Mouse (Mus musculus) MEL (cell line): Measurements from ENCODE around the gene Csn3. TPM values are rescaled to one million over a fixed set of nuclear protein-coding genes. Genes with fewer than 3 reads are reported as not detected.

Experiments used
- DNase-seq: peaks from one replicate; pipeline ENCODE4 v3.0.0; 2011; ENCODE audit warnings: low read depth, low spot score
- H3K27ac ChIP-seq: 2 replicates; pipeline ENCODE4 v1.5.1; 2012; ENCODE audit warnings: low read depth, mild to moderate bottlenecking, control low read depth, low read length, moderate library complexity; ENCODE audit not compliant: control insufficient read depth
- H3K27me3 ChIP-seq, 2 experiments: fragments of 150-350 bp in 1 of 2; sonication (generic) in 1 of 2; 2 replicates each; pipeline ENCODE4 v1.6.1; 2012; ENCODE audit warnings: low read length in 2 of 2, mild to moderate bottlenecking in 2 of 2, improper control_type of control experiment in 1 of 2, moderate library complexity in 1 of 2; ENCODE audit not compliant: insufficient read depth in 2 of 2, control insufficient read depth in 1 of 2
- H3K36me3 ChIP-seq, 2 experiments: 2 replicates each; pipeline ENCODE4 v1.6.1; 2012 to 2014; ENCODE audit warnings: low read length in 2 of 2, improper control_type of control experiment in 1 of 2, inconsistent platforms in 1 of 2, mild to moderate bottlenecking in 1 of 2; ENCODE audit not compliant: insufficient read depth in 2 of 2, control insufficient read depth in 1 of 2
- H3K4me1 ChIP-seq, 2 experiments: fragments of 150-350 bp in 1 of 2; sonication (generic) in 1 of 2; 2 replicates each; pipeline ENCODE4 v1.6.1; 2012; ENCODE audit warnings: low read length in 2 of 2, improper control_type of control experiment in 1 of 2, mild to moderate bottlenecking in 1 of 2; ENCODE audit not compliant: insufficient read depth in 2 of 2, control insufficient read depth in 1 of 2
- H3K4me3 ChIP-seq, 2 experiments: fragments of 150-350 bp in 1 of 2; sonication (generic) in 1 of 2; 2 replicates each; pipeline ENCODE4 v1.5.1; 2012; ENCODE audit warnings: low read depth in 2 of 2, low read length in 2 of 2, mild to moderate bottlenecking in 2 of 2, moderate library complexity in 2 of 2, control low read depth in 1 of 2, improper control_type of control experiment in 1 of 2; ENCODE audit not compliant: control insufficient read depth in 1 of 2, insufficient read depth in 1 of 2
- H3K79me2 ChIP-seq: 2 replicates; pipeline ENCODE4 v1.6.1; 2012; ENCODE audit warnings: mild to moderate bottlenecking, low read length, moderate library complexity; ENCODE audit not compliant: control insufficient read depth, poor library complexity, insufficient read depth
- H3K9ac ChIP-seq: 2 replicates; pipeline ENCODE4 v1.6.1; 2012; ENCODE audit warnings: low read depth, mild to moderate bottlenecking, control low read depth, low read length, moderate library complexity; ENCODE audit not compliant: control insufficient read depth, poor library complexity, severe bottlenecking
- H3K9me3 ChIP-seq: fragments of 150-350 bp; sonication (generic); replicated peaks from 2 replicates; pipeline ENCODE4 v1.6.1; 2012; ENCODE audit warnings: mild to moderate bottlenecking, low read length, improper control_type of control experiment, moderate library complexity; ENCODE audit not compliant: insufficient read depth
- BHLHE40 ChIP-seq: IDR thresholded peaks from 2 replicates; pipeline ENCODE4 v1.6.1; 2012; ENCODE audit warnings: low read depth, mild to moderate bottlenecking, inconsistent platforms, low read length, improper control_type of control experiment, borderline replicate concordance
- CTCF ChIP-seq, 3 experiments: IDR thresholded peaks in 2 of 3; conservative IDR thresholded peaks in 1 of 3; 2 replicates each; pipeline ENCODE4 v1.5.1; 2011 to 2012; ENCODE audit warnings: low read length in 3 of 3, low read depth in 2 of 3, mild to moderate bottlenecking in 2 of 3, improper control_type of control experiment in 1 of 3, inconsistent platforms in 1 of 3, mixed read lengths in 1 of 3, moderate library complexity in 1 of 3; ENCODE audit not compliant: control insufficient read depth in 1 of 3, insufficient read depth in 1 of 3, poor library complexity in 1 of 3, severe bottlenecking in 1 of 3
- E2F4 ChIP-seq: IDR thresholded peaks from 2 replicates; pipeline ENCODE4 v1.6.1; 2011; ENCODE audit warnings: low read depth, low read length, improper control_type of control experiment, borderline replicate concordance
- ELF1 ChIP-seq: IDR thresholded peaks from 2 replicates; pipeline ENCODE4 v1.6.1; 2014; ENCODE audit warnings: low read depth, mild to moderate bottlenecking, inconsistent platforms, low read length, improper control_type of control experiment, moderate library complexity
- EP300 ChIP-seq, 2 experiments: IDR thresholded peaks; 2 replicates each; pipeline ENCODE4 v1.6.1; 2011; ENCODE audit warnings: improper control_type of control experiment in 2 of 2, low read length in 2 of 2, low read depth in 1 of 2, mild to moderate bottlenecking in 1 of 2
- GABPA ChIP-seq: IDR thresholded peaks from 2 replicates; pipeline ENCODE4 v1.6.1; 2012; ENCODE audit warnings: low read depth, mild to moderate bottlenecking, inconsistent platforms, low read length, improper control_type of control experiment, moderate library complexity
- GATA1 ChIP-seq: IDR thresholded peaks from 2 replicates; pipeline ENCODE4 v1.6.1; 2011; ENCODE audit warnings: low read depth, low read length, improper control_type of control experiment
- JUND ChIP-seq: IDR thresholded peaks from 2 replicates; pipeline ENCODE4 v1.6.1; 2011; ENCODE audit warnings: low read depth, mild to moderate bottlenecking, improper control_type of control experiment, low read length
- KAT2A ChIP-seq: conservative IDR thresholded peaks from 2 replicates; pipeline ENCODE4 v1.6.1; 2012; ENCODE audit warnings: low read depth, low read length, improper control_type of control experiment, inconsistent platforms
- MAX ChIP-seq: IDR thresholded peaks from 2 replicates; pipeline ENCODE4 v1.6.1; 2011; ENCODE audit warnings: low read length, improper control_type of control experiment
- MAZ ChIP-seq: IDR thresholded peaks from 2 replicates; pipeline ENCODE4 v1.6.1; 2012; ENCODE audit warnings: low read depth, mild to moderate bottlenecking, inconsistent platforms, low read length, improper control_type of control experiment
- MEF2A ChIP-seq: IDR thresholded peaks from 2 replicates; pipeline ENCODE4 v1.6.1; 2014; ENCODE audit warnings: low read depth, mild to moderate bottlenecking, inconsistent platforms, low read length, improper control_type of control experiment; ENCODE audit not compliant: poor library complexity, insufficient replicate concordance, severe bottlenecking; ENCODE audit errors: extremely low read depth
- MXI1 ChIP-seq: IDR thresholded peaks from 2 replicates; pipeline ENCODE4 v1.6.1; 2011; ENCODE audit warnings: mild to moderate bottlenecking, low read depth, low read length, improper control_type of control experiment
- MYB ChIP-seq: IDR thresholded peaks from 2 replicates; pipeline ENCODE4 v1.6.1; 2011; ENCODE audit warnings: mild to moderate bottlenecking, low read depth, low read length, improper control_type of control experiment
- NELFE ChIP-seq: IDR thresholded peaks from 2 replicates; pipeline ENCODE4 v1.6.1; 2011; ENCODE audit warnings: low read depth, low read length, improper control_type of control experiment
- NRF1 ChIP-seq: IDR thresholded peaks from 2 replicates; pipeline ENCODE4 v1.6.1; 2014; ENCODE audit warnings: low read depth, mild to moderate bottlenecking, inconsistent platforms, low read length, improper control_type of control experiment, moderate library complexity; ENCODE audit not compliant: poor library complexity, insufficient read depth, severe bottlenecking
- POLR2A ChIP-seq, 2 experiments: IDR thresholded peaks; 2 replicates each; pipeline ENCODE4 v1.6.1; 2011 to 2012; ENCODE audit warnings: low read length in 2 of 2, mild to moderate bottlenecking in 2 of 2, control low read depth in 1 of 2, improper control_type of control experiment in 1 of 2, low read depth in 1 of 2, moderate library complexity in 1 of 2; ENCODE audit not compliant: control insufficient read depth in 1 of 2, insufficient read depth in 1 of 2, poor library complexity in 1 of 2
- POLR2AphosphoS2 ChIP-seq: IDR thresholded peaks from 2 replicates; pipeline ENCODE4 v1.6.1; 2011; ENCODE audit warnings: low read length, improper control_type of control experiment
- POLR2AphosphoS5 ChIP-seq: IDR thresholded peaks from 2 replicates; pipeline ENCODE4 v1.6.1; 2012; ENCODE audit warnings: low read depth, borderline replicate concordance, mild to moderate bottlenecking, inconsistent platforms, low read length, moderate library complexity, mixed read lengths
- RAD21 ChIP-seq: IDR thresholded peaks from 2 replicates; pipeline ENCODE4 v1.6.1; 2011; ENCODE audit warnings: mild to moderate bottlenecking, low read depth, low read length, improper control_type of control experiment
- RCOR1 ChIP-seq: IDR thresholded peaks from 2 replicates; pipeline ENCODE4 v1.6.1; 2012; ENCODE audit warnings: low read depth, mild to moderate bottlenecking, inconsistent platforms, low read length, improper control_type of control experiment
- SIN3A ChIP-seq: IDR thresholded peaks from 2 replicates; pipeline ENCODE4 v1.6.1; 2012; ENCODE audit warnings: low read length, improper control_type of control experiment, inconsistent platforms
- SMC3 ChIP-seq: IDR thresholded peaks from 2 replicates; pipeline ENCODE4 v1.6.1; 2011; ENCODE audit warnings: low read depth, low read length, improper control_type of control experiment
- TAL1 ChIP-seq: IDR thresholded peaks from 2 replicates; pipeline ENCODE4 v1.6.1; 2012; ENCODE audit warnings: mild to moderate bottlenecking, inconsistent platforms, low read length, moderate library complexity, mixed read lengths
- TBP ChIP-seq: IDR thresholded peaks from 2 replicates; pipeline ENCODE4 v1.8.0; 2011; ENCODE audit warnings: low read depth, low read length, improper control_type of control experiment
- TCF12 ChIP-seq: IDR thresholded peaks from 2 replicates; pipeline ENCODE4 v1.6.1; 2014; ENCODE audit warnings: low read depth, mild to moderate bottlenecking, inconsistent platforms, low read length, improper control_type of control experiment, moderate library complexity
- UBTF ChIP-seq: IDR thresholded peaks from 2 replicates; pipeline ENCODE4 v1.6.1; 2012; ENCODE audit warnings: low read depth, mild to moderate bottlenecking, inconsistent platforms, low read length, improper control_type of control experiment, moderate library complexity, borderline replicate concordance; ENCODE audit not compliant: insufficient read depth
- ZC3H11A ChIP-seq: IDR thresholded peaks from 2 replicates; pipeline ENCODE4 v1.6.1; 2012; ENCODE audit warnings: low read depth, mild to moderate bottlenecking, inconsistent platforms, low read length, improper control_type of control experiment
- ZKSCAN1 ChIP-seq: IDR thresholded peaks from 2 replicates; pipeline ENCODE4 v1.6.1; 2012; ENCODE audit warnings: low read depth, mild to moderate bottlenecking, inconsistent platforms, low read length, improper control_type of control experiment, moderate library complexity
- ZMIZ1 ChIP-seq: IDR thresholded peaks from 2 replicates; pipeline ENCODE4 v1.6.1; 2012; ENCODE audit warnings: low read depth, mild to moderate bottlenecking, inconsistent platforms, low read length, improper control_type of control experiment, moderate library complexity
- ZNF384 ChIP-seq: IDR thresholded peaks from 2 replicates; pipeline ENCODE4 v1.6.1; 2012; ENCODE audit warnings: low read depth, mild to moderate bottlenecking, inconsistent platforms, low read length, improper control_type of control experiment
- polyA plus RNA-seq, 2 experiments: library from polyadenylated mRNA; stranded (reverse) in 1 of 2; unstranded in 1 of 2; fragments of >175 nt in 1 of 2; fragments of >200 nt in 1 of 2; gene quantifications; 2 replicates each; pipeline versions ENCODE4 v1.2.1 to v1.2.4; 2012; ENCODE audit warnings: low replicate concordance in 2 of 2, low read depth in 1 of 2; ENCODE audit not compliant: insufficient read length in 2 of 2, insufficient read depth in 1 of 2, missing spikeins in 1 of 2
- total RNA-seq: library from RNA; depleted of rRNA; stranded (reverse); fragments of 300-350 nt; gene quantifications from 2 replicates; pipeline ENCODE4 v1.2.3, GENCODE M21; 2012

Csn3 gene
- total and polyA plus RNA-seq, 3 experiments, result not detected

DNA sequence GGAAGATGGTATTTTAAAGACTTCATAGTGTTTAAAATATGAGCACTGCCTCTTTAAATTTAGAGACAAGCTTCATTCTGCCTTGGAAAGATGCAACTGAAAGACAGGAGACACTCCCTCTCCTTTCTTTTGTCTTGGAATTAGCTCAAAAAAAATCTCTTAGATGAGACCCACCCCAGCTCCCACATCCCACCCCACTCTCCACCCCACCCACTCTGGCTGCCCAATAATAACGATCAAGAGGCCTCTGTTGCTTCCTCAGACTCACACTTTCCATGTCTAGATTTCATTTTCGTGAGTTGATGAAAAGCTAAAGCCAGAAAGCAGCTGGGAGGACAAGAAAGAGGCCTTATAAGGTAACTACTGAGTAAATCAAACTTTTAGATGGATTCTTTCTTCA is 43.8 kb downstream of the Csn3 start, which contains the start of the genes 2310003L06Rik and Gm28434:
Gene 2310003L06Rik (plus strand): TSS at position 259 of the 400 bp plus-strand sequence.
Gene Gm28434 (plus strand): TSS at position 317 of the 400 bp plus-strand sequence.
- no peaks in the 10 kb centered on the region for H3K36me3 ChIP-seq
- H3K9me3 ChIP-seq, result no peaks in the 10 kb centered on the region
- no peak for DNase-seq
- H3K27me3 ChIP-seq, result no peaks in the 10 kb centered on the region
- TF ChIP-seq EP300 (IDR thresholded peaks at IDR 0.05; ENCODE audit: low read depth in 1 of 2, low read length in 2 of 2), result no peak
- TF ChIP-seq JUND, result no peak
- no peak for TF ChIP-seq TCF12
- no peak for TF ChIP-seq GATA1
- no peak for TF ChIP-seq CTCF (IDR thresholded peaks at IDR 0.05 in 2 of 3, conservative IDR thresholded peaks at IDR 0.05 in 1 of 3; ENCODE audit: control insufficient read depth in 1 of 3, insufficient read depth in 1 of 3, low read depth in 2 of 3, low read length in 3 of 3, poor library complexity in 1 of 3, severe bottlenecking in 1 of 3)
- TF ChIP-seq MAZ, result no peak
- TF ChIP-seq MYB, result no peak
- no peak for TF ChIP-seq ZNF384
- no peak for TF ChIP-seq BHLHE40
- no peak for TF ChIP-seq POLR2AphosphoS2
- no peak for TF ChIP-seq RAD21
- no peak for TF ChIP-seq TBP
- no peak for TF ChIP-seq KAT2A
- TF ChIP-seq NELFE, result no peak
- no peak for TF ChIP-seq ZMIZ1
- no peak for TF ChIP-seq SMC3
- TF ChIP-seq E2F4, result no peak
- no peak for TF ChIP-seq TAL1
- no peak for TF ChIP-seq MEF2A
- TF ChIP-seq MAX, result no peak
- H3K4me3 ChIP-seq, result no peak within 1 kb of the TSS
- H3K79me2 ChIP-seq, result no peaks in the 10 kb centered on the region
- H3K27ac ChIP-seq, result no peak within 1 kb of the TSS
- no peak within 1 kb of the TSS for H3K9ac ChIP-seq
- no peaks in the 10 kb centered on the region for H3K4me1 ChIP-seq

DNA sequence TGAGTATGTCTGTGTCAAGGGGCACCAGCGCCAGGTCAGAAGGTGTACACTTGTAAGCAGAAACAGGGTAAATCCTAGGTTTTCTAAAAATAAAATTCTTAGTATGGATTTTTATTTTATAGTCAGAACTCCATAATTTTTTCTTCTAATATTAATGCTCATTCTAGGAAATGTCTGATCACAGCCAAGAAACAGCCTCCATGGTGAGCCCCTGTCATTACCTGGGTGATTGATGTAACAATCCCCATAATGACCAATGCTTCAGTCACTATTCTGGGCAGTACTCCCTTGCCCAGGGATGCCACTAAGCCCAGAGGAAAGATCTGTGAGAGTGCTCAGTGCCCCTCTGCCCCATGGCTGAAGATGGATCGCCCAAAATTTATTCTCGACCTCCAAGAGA is 53.8 kb downstream of the Csn3 start, which contains the start of gene Cabs1:
Gene Cabs1 (plus strand): TSS at position 301 of the 400 bp plus-strand sequence.
- TF ChIP-seq MYB (no peak), GATA1 (no peak), ELF1 (no peak), SIN3A (no peak), POLR2A (IDR thresholded peaks at IDR 0.05; ENCODE audit: control insufficient read depth in 1 of 2, insufficient read depth in 1 of 2, low read depth in 1 of 2, low read length in 2 of 2, poor library complexity in 1 of 2) (no peak), POLR2AphosphoS2 (no peak), MXI1 (no peak), POLR2AphosphoS5 (no peak), UBTF (no peak), NELFE (no peak), MAZ (no peak), BHLHE40 (no peak), SMC3 (no peak), RCOR1 (no peak), ZKSCAN1 (no peak), NRF1 (no peak), GABPA (no peak), ZC3H11A (no peak), CTCF (IDR thresholded peaks at IDR 0.05 in 2 of 3, conservative IDR thresholded peaks at IDR 0.05 in 1 of 3; ENCODE audit: control insufficient read depth in 1 of 3, insufficient read depth in 1 of 3, low read depth in 2 of 3, low read length in 3 of 3, poor library complexity in 1 of 3, severe bottlenecking in 1 of 3) (no peak), ZNF384 (no peak)

More for the DNA sequence above, 53.8 kb downstream of the Csn3 start, which contains the start of gene Cabs1:
- Histone ChIP-seq H3K27ac (no peak within 1 kb of the TSS), H3K4me3 (no peak within 1 kb of the TSS), H3K27me3 (no peaks in the 10 kb centered on the region), H3K36me3 (no peaks in the 10 kb centered on the region), H3K79me2 (no peaks in the 10 kb centered on the region), H3K4me1 (no peaks in the 10 kb centered on the region), H3K9me3 (no peaks in the 10 kb centered on the region), H3K9ac (no peak within 1 kb of the TSS)
- no peak for DNase-seq
